Mouse (Mus musculus): ENCODE data around the gene Sardh. TPM values are rescaled to one million over a fixed set of nuclear protein-coding genes. Genes with fewer than 3 reads are reported as not detected.

Sardh gene
- total RNA-seq, 2 experiments from 2014 or later: 15.3 to 15.6 TPM

GRCm38 (mm10) chr2:27181907-27182306 lies 66.2 kb downstream of the Sardh start:
- peak; percentile 35 to 56 for DNase-seq
- intact Hi-C loops (cut with DNase I): no loop called here

- DNase-seq: no peak
- intact Hi-C loops (cut with DNase I): loop anchor here (5.0 kb wide), 1 partner anchor 48 kb away; no protein-coding TSS in a partner anchor
Observed at GRCm38 (mm10) chr2:27179101-27179500, 69.0 kb downstream of the Sardh start.

GRCm38 (mm10) chr2:27175696-27176267 lies 72.4 kb downstream of the Sardh start:
- peak; percentile 36 to 58 for DNase-seq
- intact Hi-C loops (cut with DNase I): loop anchor here (5.0 kb wide), 1 partner anchor 52 kb away; no protein-coding TSS in a partner anchor

- intact Hi-C loops (cut with DNase I): no loop called here
Observed at GRCm38 (mm10) chr2:27174242-27174641, 73.9 kb downstream of the Sardh start.

GRCm38 (mm10) chr2:27166999-27167398 lies 81.1 kb downstream of the Sardh start:
- intact Hi-C loops (cut with DNase I): no loop called here
- no peak for DNase-seq

More at GRCm38 (mm10) chr2:27174242-27174641, 73.9 kb downstream of the Sardh start:
- no peak for DNase-seq

GRCm38 (mm10) chr2:27166074-27166473 lies 82.1 kb downstream of the Sardh start:
- no peak for DNase-seq
- intact Hi-C loops (cut with DNase I): no loop called here

- DNase-seq: no peak
- intact Hi-C loops (cut with DNase I): no loop called here
Observed at GRCm38 (mm10) chr2:27164796-27165590, 83.1 kb downstream of the Sardh start, which contains the start of gene Dbh. Gene Dbh (plus strand): TSS chr2:27165233.

- intact Hi-C loops (cut with DNase I): no loop called here
- no peak for DNase-seq
Observed at GRCm38 (mm10) chr2:27163851-27164250, 84.3 kb downstream of the Sardh start.

- DNase-seq: no peak
- intact Hi-C loops (cut with DNase I): no loop called here
Observed at GRCm38 (mm10) chr2:27162656-27163055, 85.5 kb downstream of the Sardh start.

GRCm38 (mm10) chr2:27161526-27161925 lies 86.6 kb downstream of the Sardh start:
- intact Hi-C loops (cut with DNase I): no loop called here
- DNase-seq: no peak

GRCm38 (mm10) chr2:27156596-27156995 lies 91.5 kb downstream of the Sardh start:
- intact Hi-C loops (cut with DNase I): no loop called here
- no peak for DNase-seq

- intact Hi-C loops (cut with DNase I): no loop called here
Observed at GRCm38 (mm10) chr2:27154466-27155185, 93.5 kb downstream of the Sardh start.

GRCm38 (mm10) chr2:27149457-27149856 lies 98.7 kb downstream of the Sardh start:
- DNase-seq: no peak
- intact Hi-C loops (cut with DNase I): no loop called here

More at GRCm38 (mm10) chr2:27154466-27155185, 93.5 kb downstream of the Sardh start:
- DNase-seq: no peak

- intact Hi-C loops (cut with DNase I): no loop called here
Observed at GRCm38 (mm10) chr2:27146840-27147239, 101.3 kb downstream of the Sardh start.

GRCm38 (mm10) chr2:27144957-27145356 lies 103.2 kb downstream of the Sardh start:
- no peak for DNase-seq
- intact Hi-C loops (cut with DNase I): no loop called here

More at GRCm38 (mm10) chr2:27146840-27147239, 101.3 kb downstream of the Sardh start:
- no peak for DNase-seq

- peak; percentile 57 to 62 for DNase-seq
Observed at GRCm38 (mm10) chr2:27141950-27142693, 106.0 kb downstream of the Sardh start, which contains the start of gene Fam163b. Gene Fam163b (minus strand): TSS chr2:27142491.

More at GRCm38 (mm10) chr2:27141950-27142693, 106.0 kb downstream of the Sardh start, which contains the start of gene Fam163b:
- intact Hi-C loops (cut with DNase I): no loop called here

Measured in heart, postnatal 14 days (tissue).